Mouse (Mus musculus): ENCODE measurements around the gene Ddx23. TPM values are rescaled to one million over a fixed set of nuclear protein-coding genes. Genes with fewer than 3 reads are reported as not detected.

Ddx23 gene
- polyA plus RNA-seq, 1 experiment from 2014 or later = 24.8 TPM

DNA sequence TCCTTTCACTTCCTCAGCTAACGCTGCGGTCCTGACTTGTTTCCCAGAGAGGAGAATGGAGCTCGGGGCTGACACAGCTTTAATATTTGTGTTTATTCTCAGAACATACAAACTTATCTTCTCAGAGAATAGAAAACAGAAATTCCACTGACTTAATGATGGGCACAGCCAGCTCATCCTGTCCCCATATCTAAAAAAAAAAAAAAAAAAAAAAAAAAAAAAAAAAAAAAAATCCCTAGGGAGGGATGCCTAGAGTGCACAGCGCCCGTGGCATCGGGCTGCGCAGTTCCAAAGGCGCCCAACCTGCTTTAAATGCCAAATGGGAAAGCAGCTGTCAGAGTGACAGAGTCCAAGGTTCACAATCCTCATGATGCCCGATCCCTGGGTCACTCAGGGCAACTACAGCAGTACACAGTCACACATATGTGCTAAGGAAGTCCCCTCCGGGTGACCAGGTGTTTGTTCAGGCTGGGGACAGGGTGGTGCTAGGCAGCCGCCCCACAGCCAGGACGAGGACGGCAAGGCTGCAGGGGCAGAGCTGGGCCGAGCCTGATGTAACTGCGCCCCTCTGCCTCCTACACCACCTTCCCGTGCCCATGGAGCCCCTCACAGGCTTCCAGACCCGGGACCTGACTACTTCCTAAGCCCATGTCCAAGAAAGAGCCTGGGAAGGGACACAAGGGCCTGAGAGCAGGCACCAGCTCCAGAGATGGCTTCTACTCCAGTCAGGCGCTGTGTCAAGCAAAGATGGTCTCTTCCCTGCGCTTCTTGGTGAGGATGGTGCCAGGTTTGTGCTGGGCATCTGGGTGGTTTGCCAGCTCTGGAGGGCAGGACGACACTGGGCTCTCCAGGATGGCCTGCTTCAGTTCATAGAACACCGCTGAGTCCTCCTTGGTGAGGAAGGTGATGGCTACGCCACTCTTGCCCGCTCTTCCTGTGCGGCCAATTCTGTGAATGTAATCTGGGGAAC is 17.4 kb downstream of the Ddx23 start:
- ATAC-seq (ENCODE audit: insufficient number of reproducible peaks, low FRiP score, low TSS enrichment, low read depth) = no peak
- no peak overlapping the region for H3K9ac ChIP-seq (ENCODE audit: low read length)
- no peaks in the 10 kb centered on the region for H3K27me3 ChIP-seq (ENCODE audit: control insufficient read depth, insufficient read depth, low read length)
- H3K27ac ChIP-seq (replicated peaks; ENCODE audit: low read depth, low read length) = no peak overlapping the region
- no peak overlapping the region for H3K4me3 ChIP-seq (ENCODE audit: low read depth, low read length)
- H3K36me3 ChIP-seq (ENCODE audit: control insufficient read depth, insufficient read depth, low read length) = peaks cover 36% of the 10 kb centered on the region
- no peaks in the 10 kb centered on the region for H3K9me3 ChIP-seq (ENCODE audit: control insufficient read depth, low read length)
- no peak for DNase-seq (ENCODE audit: low spot score)
- H3K4me1 ChIP-seq (ENCODE audit: control insufficient read depth, insufficient read depth, low read length) = no peaks in the 10 kb centered on the region
- 92% methylated on average over 24 of the region's 24 CpGs for WGBS
- H3K4me2 ChIP-seq (ENCODE audit: low read depth, severe bottlenecking) = no peak overlapping the region

DNA sequence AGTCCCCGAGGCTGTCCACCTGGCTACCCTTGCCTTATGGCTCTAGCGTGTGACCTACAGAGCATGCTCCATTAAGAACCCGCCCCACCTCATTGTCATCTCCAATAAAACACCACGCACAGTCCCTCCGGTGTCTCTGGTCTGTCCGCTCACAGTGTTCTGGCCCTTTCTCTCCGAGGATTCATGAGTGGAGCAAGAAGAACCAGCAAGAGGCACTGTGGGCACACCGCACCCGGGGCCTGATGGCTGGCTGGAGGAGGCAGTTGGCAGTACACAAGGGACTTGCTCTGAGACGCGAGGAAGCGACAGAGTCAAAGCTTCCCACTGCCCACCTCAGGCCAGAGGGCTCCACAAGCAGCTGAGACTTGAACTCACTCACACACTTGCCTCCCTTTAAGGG is 18.3 kb downstream of the Ddx23 start:
- no peak for DNase-seq (ENCODE audit: low spot score)
- H3K27me3 ChIP-seq (ENCODE audit: control insufficient read depth, insufficient read depth, low read length) = no peaks in the 10 kb centered on the region
- no peak overlapping the region for H3K9ac ChIP-seq (ENCODE audit: low read length)
- ATAC-seq (ENCODE audit: insufficient number of reproducible peaks, low FRiP score, low TSS enrichment, low read depth) = no peak
- H3K4me2 ChIP-seq (ENCODE audit: low read depth, severe bottlenecking) = no peak overlapping the region
- WGBS = 88% methylated on average over 12 of the region's 12 CpGs
- no peaks in the 10 kb centered on the region for H3K4me1 ChIP-seq (ENCODE audit: control insufficient read depth, insufficient read depth, low read length)
- H3K4me3 ChIP-seq (ENCODE audit: low read depth, low read length) = no peak overlapping the region
- H3K27ac ChIP-seq (replicated peaks; ENCODE audit: low read depth, low read length) = no peak overlapping the region
- H3K36me3 ChIP-seq (ENCODE audit: control insufficient read depth, insufficient read depth, low read length) = peaks cover 27% of the 10 kb centered on the region
- no peaks in the 10 kb centered on the region for H3K9me3 ChIP-seq (ENCODE audit: control insufficient read depth, low read length)

DNA sequence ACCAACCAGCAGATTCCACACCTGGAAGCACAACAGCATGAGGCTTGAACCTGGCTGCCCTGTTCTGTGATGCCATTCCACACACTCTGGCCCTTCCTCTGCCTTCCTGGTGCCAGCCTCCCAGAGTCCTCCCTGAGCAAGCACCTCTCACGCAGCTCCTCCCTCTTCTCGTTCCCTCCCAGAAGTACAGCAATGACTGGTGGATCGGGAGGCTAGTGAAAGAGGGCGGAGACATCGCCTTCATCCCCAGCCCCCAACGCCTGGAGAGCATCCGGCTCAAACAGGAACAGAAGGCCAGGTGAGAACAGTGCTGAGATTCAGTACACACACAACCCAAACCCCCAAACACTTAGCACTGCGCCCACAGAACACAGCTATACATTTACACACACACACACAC is 22.5 kb downstream of the Ddx23 start:
- 15% methylated on average over 8 of the region's 8 CpGs for WGBS

DNA sequence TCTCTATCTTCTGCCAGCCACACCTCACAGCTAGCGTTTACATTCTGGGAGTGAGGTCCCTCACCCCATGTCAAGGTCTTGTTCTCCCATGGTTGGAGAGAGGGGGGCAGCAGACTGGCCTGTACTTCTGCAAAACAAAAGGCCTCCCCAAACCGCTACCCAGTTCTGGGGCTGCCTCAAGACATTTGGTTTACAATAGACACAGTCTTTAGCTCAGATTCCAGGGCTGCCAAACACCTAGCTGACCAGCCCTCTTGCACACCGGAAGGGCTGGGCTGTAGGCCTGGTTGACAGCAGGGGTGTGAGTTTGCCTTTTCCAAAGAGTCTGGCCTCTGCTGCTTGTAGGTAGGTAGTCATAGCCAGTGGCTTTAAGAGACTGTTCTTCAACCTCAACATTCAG is 25.5 kb downstream of the Ddx23 start:
- H3K9ac ChIP-seq (ENCODE audit: low read length) = no peak overlapping the region
- H3K4me1 ChIP-seq (ENCODE audit: control insufficient read depth, insufficient read depth, low read length) = peaks cover 26% of the 10 kb centered on the region
- 42% methylated on average over 3 of the region's 3 CpGs for WGBS
- no peaks in the 10 kb centered on the region for H3K36me3 ChIP-seq (ENCODE audit: control insufficient read depth, insufficient read depth, low read length)
- ATAC-seq (ENCODE audit: insufficient number of reproducible peaks, low FRiP score, low TSS enrichment, low read depth) (no peak), DNase-seq (ENCODE audit: low spot score) (no peak)
- no peak overlapping the region for H3K4me2 ChIP-seq (ENCODE audit: low read depth, severe bottlenecking)
- H3K9me3 ChIP-seq (ENCODE audit: control insufficient read depth, low read length) = no peaks in the 10 kb centered on the region
- H3K4me3 ChIP-seq (ENCODE audit: low read depth, low read length) = no peak overlapping the region
- peaks cover 32% of the 10 kb centered on the region for H3K27me3 ChIP-seq (ENCODE audit: control insufficient read depth, insufficient read depth, low read length)
- no peak overlapping the region for H3K27ac ChIP-seq (replicated peaks; ENCODE audit: low read depth, low read length)

More for the DNA sequence above, 22.5 kb downstream of the Ddx23 start:
- peaks cover 13% of the 10 kb centered on the region for H3K27me3 ChIP-seq (ENCODE audit: control insufficient read depth, insufficient read depth, low read length)
- no peak overlapping the region for H3K27ac ChIP-seq (replicated peaks; ENCODE audit: low read depth, low read length)
- H3K9ac ChIP-seq (ENCODE audit: low read length) = 0 out of 2 replicates have a peak overlapping the region, but pooled peaks have one; percentile 17
- DNase-seq (ENCODE audit: low spot score) (peak; percentile 50), ATAC-seq (ENCODE audit: insufficient number of reproducible peaks, low FRiP score, low TSS enrichment, low read depth) (no peak)
- H3K9me3 ChIP-seq (ENCODE audit: control insufficient read depth, low read length) = no peaks in the 10 kb centered on the region
- no peak overlapping the region for H3K4me3 ChIP-seq (ENCODE audit: low read depth, low read length)
- peak overlapping the region; percentile 12; the same call in 1 of the 2 replicates for H3K4me2 ChIP-seq (ENCODE audit: low read depth, severe bottlenecking)
- peaks cover 5% of the 10 kb centered on the region; the same call in 1 of the 2 replicates for H3K36me3 ChIP-seq (ENCODE audit: control insufficient read depth, insufficient read depth, low read length)
- peaks cover 7% of the 10 kb centered on the region; the same call in 1 of the 2 replicates for H3K4me1 ChIP-seq (ENCODE audit: control insufficient read depth, insufficient read depth, low read length)

DNA sequence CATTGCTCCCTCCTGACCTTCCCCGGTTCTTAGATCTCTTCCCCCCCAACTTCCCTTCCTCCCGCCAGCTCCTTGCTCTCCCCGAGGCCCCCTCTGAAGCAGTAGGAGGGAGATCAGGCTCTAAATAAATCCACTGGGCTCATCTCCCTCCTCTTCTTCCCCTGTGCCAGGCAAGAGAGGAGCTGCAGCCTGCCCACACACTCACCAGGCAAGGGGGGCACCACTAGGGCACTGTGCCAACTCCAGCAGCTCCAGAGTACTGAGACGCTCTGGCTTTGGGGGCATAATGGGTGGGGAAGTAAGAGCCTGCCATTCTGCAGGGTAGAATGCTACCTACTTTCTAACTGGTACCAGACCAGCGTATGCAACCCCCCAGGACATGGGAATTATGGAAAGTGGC is 26.2 kb downstream of the Ddx23 start:
- Histone ChIP-seq H3K9me3 (ENCODE audit: control insufficient read depth, low read length) (no peaks in the 10 kb centered on the region), H3K36me3 (ENCODE audit: control insufficient read depth, insufficient read depth, low read length) (no peaks in the 10 kb centered on the region), H3K4me3 (ENCODE audit: low read depth, low read length) (no peak overlapping the region), H3K27me3 (ENCODE audit: control insufficient read depth, insufficient read depth, low read length) (peaks cover 34% of the 10 kb centered on the region), H3K27ac (replicated peaks; ENCODE audit: low read depth, low read length) (no peak overlapping the region), H3K4me1 (ENCODE audit: control insufficient read depth, insufficient read depth, low read length) (peaks cover 26% of the 10 kb centered on the region), H3K4me2 (ENCODE audit: low read depth, severe bottlenecking) (no peak overlapping the region), H3K9ac (ENCODE audit: low read length) (no peak overlapping the region)
- DNase-seq (ENCODE audit: low spot score) (no peak), ATAC-seq (ENCODE audit: insufficient number of reproducible peaks, low FRiP score, low TSS enrichment, low read depth) (no peak)
- WGBS = 56% methylated on average over 5 of the region's 5 CpGs

DNA sequence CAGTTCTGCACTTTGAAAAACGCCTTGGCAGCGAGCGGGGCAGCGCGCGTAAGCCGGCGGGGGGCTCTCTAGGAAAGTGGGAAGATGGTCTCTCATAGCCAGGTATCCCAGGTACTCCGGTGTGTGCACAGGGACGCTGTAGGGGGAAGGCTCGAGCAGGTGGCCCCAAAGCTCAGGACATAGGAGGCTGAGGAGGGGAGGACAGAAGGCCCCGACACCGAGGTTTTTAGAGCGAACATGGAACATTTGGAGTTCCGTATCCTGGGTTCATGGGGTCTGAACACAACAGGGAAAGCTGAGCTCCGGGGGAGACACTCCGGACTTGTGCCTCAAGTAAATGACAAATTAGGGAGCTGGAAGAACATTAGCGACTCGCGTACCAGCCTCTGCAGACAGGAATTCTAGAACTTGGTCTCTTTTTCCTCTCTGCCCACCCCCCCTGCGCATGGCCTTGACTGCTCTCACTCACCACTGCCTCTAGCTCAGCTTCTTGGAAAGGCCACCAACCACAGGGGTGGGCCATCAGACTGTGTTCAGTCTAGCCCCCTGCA is 27.3 kb downstream of the Ddx23 start:
- Histone ChIP-seq H3K36me3 (ENCODE audit: control insufficient read depth, insufficient read depth, low read length) (no peaks in the 10 kb centered on the region), H3K9ac (ENCODE audit: low read length) (peak overlapping the region; percentile 82), H3K9me3 (ENCODE audit: control insufficient read depth, low read length) (no peaks in the 10 kb centered on the region), H3K4me3 (ENCODE audit: low read depth, low read length) (peak overlapping the region; percentile 72), H3K27ac (replicated peaks; ENCODE audit: low read depth, low read length) (no peak overlapping the region), H3K4me1 (ENCODE audit: control insufficient read depth, insufficient read depth, low read length) (peaks cover 26% of the 10 kb centered on the region), H3K4me2 (ENCODE audit: low read depth, severe bottlenecking) (peak overlapping the region; percentile 99), H3K27me3 (ENCODE audit: control insufficient read depth, insufficient read depth, low read length) (peaks cover 44% of the 10 kb centered on the region)
- ATAC-seq (ENCODE audit: insufficient number of reproducible peaks, low FRiP score, low TSS enrichment, low read depth) (no peak), DNase-seq (ENCODE audit: low spot score) (peak; percentile 49)
- WGBS = under 1% methylated on average over 21 of the region's 21 CpGs

DNA sequence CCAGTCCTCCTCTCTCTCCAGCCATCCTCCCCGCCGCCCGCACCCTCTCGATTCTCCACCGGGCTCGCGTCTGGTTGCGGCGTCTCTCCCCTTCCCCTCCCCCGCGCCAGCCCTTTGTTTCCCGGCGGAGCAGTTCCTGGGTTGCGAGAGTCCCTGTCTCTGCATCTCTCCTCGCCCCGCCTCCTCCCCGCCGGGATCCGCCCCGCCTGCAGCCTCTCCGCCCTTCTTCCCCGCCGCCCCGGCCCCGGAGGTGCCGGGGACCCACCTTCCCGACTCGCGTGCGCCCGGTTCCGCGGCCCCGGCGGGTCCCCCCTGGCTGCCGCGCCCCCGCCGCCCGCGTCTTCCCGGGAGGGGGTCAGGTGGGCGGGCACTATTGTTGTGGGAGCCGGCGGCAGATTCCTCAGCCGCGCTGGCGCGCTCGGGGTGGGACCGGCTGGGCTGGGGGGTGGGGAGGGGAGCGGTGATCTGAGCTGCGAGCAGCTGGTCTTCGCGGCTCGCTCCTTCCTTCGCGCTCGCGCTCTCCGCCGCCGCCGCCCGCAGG is 28.1 kb downstream of the Ddx23 start:
- Histone ChIP-seq H3K27ac (replicated peaks; ENCODE audit: low read depth, low read length) (peak overlapping the region; percentile 47; the same call in 1 of the 2 replicates), H3K27me3 (ENCODE audit: control insufficient read depth, insufficient read depth, low read length) (peaks cover 49% of the 10 kb centered on the region), H3K9me3 (ENCODE audit: control insufficient read depth, low read length) (no peaks in the 10 kb centered on the region), H3K4me3 (ENCODE audit: low read depth, low read length) (peak overlapping the region; percentile 72), H3K4me2 (ENCODE audit: low read depth, severe bottlenecking) (peak overlapping the region; percentile 99), H3K9ac (ENCODE audit: low read length) (peak overlapping the region; percentile 82), H3K36me3 (ENCODE audit: control insufficient read depth, insufficient read depth, low read length) (no peaks in the 10 kb centered on the region), H3K4me1 (ENCODE audit: control insufficient read depth, insufficient read depth, low read length) (peaks cover 26% of the 10 kb centered on the region)
- peak; percentile 86 for DNase-seq (ENCODE audit: low spot score)
- 1% methylated on average over 64 of the region's 65 CpGs for WGBS
- ATAC-seq (ENCODE audit: insufficient number of reproducible peaks, low FRiP score, low TSS enrichment, low read depth) = peak; percentile 44; the same call in 1 of the 2 replicates

DNA sequence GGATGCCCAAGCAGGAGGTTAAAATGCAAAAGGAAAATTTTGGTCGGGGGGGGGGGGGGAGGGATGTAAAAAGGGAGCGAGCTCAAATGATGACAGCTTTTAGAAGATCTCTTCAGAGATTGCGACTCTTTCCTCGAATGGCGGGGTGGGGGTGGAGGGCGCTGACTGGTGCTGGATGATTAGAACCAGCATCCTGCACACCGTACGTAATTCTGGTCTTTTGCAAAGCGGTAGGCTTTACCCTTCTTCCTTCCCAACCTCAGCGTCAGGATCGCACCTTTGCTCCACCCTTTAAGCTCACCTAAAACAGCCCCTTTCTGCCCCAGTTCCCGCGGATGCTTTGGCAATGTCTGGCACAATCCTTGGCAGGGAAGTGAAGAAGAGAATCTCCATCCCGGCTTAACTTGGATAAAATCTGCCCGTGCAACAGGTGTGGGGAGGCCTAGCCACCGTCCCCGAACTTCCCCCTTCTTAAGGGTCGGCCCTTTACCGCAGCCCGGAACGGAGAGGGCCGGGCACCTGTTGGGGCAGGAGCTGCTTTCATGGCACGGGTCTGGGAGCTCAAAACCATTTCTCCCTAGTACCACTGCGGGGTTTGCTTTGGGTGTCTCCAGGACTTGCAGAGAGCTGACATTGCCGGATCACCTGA is 28.7 kb downstream of the Ddx23 start:
- Histone ChIP-seq H3K9me3 (ENCODE audit: control insufficient read depth, low read length) (no peaks in the 10 kb centered on the region), H3K36me3 (ENCODE audit: control insufficient read depth, insufficient read depth, low read length) (no peaks in the 10 kb centered on the region), H3K4me2 (ENCODE audit: low read depth, severe bottlenecking) (peak overlapping the region; percentile 99), H3K9ac (ENCODE audit: low read length) (peak overlapping the region; percentile 82), H3K27ac (replicated peaks; ENCODE audit: low read depth, low read length) (no peak overlapping the region), H3K4me3 (ENCODE audit: low read depth, low read length) (peak overlapping the region; percentile 72), H3K27me3 (ENCODE audit: control insufficient read depth, insufficient read depth, low read length) (peaks cover 49% of the 10 kb centered on the region), H3K4me1 (ENCODE audit: control insufficient read depth, insufficient read depth, low read length) (peaks cover 30% of the 10 kb centered on the region)
- ATAC-seq (ENCODE audit: insufficient number of reproducible peaks, low FRiP score, low TSS enrichment, low read depth) = no peak
- under 1% methylated on average over 24 of the region's 25 CpGs for WGBS
- DNase-seq (ENCODE audit: low spot score) = peak; percentile 53
